Mouse (Mus musculus): Measurements from ENCODE around the gene Gnaq. TPM values are rescaled to one million over a fixed set of nuclear protein-coding genes. Genes with fewer than 3 reads are reported as not detected.
"Not testable (repeated sequence)": the region's sequence is repeated elsewhere in the genome, so short reads cannot be mapped to it uniquely, and the experiment has no call there.

Gnaq gene
- total RNA-seq, 2 experiments from 2014 or later, result 161 to 168 TPM

GRCm38 (mm10) chr19:16242708-16243107 is 110.1 kb downstream of the Gnaq start:
- DNase-seq (ENCODE audit: low spot score in 2 of 2), result no peak
- intact Hi-C loops (cut with DNase I), result no loop called here

GRCm38 (mm10) chr19:16249025-16249424 is 116.4 kb downstream of the Gnaq start:
- DNase-seq (ENCODE audit: low spot score in 2 of 2), result no peak
- intact Hi-C loops (cut with DNase I), result loop anchor here (1.0 kb wide), 1 partner anchor 116 kb away; no protein-coding TSS in a partner anchor

- no peak for DNase-seq (ENCODE audit: low spot score in 2 of 2)
- intact Hi-C loops (cut with DNase I), result no loop called here
Measured at GRCm38 (mm10) chr19:16250921-16251320, 118.3 kb downstream of the Gnaq start.

- DNase-seq (ENCODE audit: low spot score in 2 of 2), result no peak
- intact Hi-C loops (cut with DNase I), result no loop called here
Measured at GRCm38 (mm10) chr19:16251819-16252218, 119.2 kb downstream of the Gnaq start.

GRCm38 (mm10) chr19:16252696-16253095 is 120.1 kb downstream of the Gnaq start:
- intact Hi-C loops (cut with DNase I), result no loop called here
- no peak for DNase-seq (ENCODE audit: low spot score in 2 of 2)

GRCm38 (mm10) chr19:16254881-16255280 is 122.2 kb downstream of the Gnaq start:
- intact Hi-C loops (cut with DNase I), result no loop called here
- no peak for DNase-seq (ENCODE audit: low spot score in 2 of 2)

GRCm38 (mm10) chr19:16255294-16255693 is 122.7 kb downstream of the Gnaq start:
- DNase-seq (ENCODE audit: low spot score in 2 of 2), result no peak
- intact Hi-C loops (cut with DNase I), result no loop called here

- DNase-seq (ENCODE audit: low spot score in 2 of 2), result no peak
- intact Hi-C loops (cut with DNase I), result no loop called here
Measured at GRCm38 (mm10) chr19:16258766-16259355, 126.2 kb downstream of the Gnaq start.

GRCm38 (mm10) chr19:16259786-16260434 is 127.3 kb downstream of the Gnaq start:
- intact Hi-C loops (cut with DNase I), result no loop called here
- DNase-seq (ENCODE audit: low spot score in 2 of 2), result peak in 1 of 2 experiments; percentile 23

GRCm38 (mm10) chr19:16260435-16260832 is 127.8 kb downstream of the Gnaq start:
- intact Hi-C loops (cut with DNase I), result no loop called here
- DNase-seq (ENCODE audit: low spot score in 2 of 2), result no peak

- no peak for DNase-seq (ENCODE audit: low spot score in 2 of 2)
- intact Hi-C loops (cut with DNase I), result no loop called here
Measured at GRCm38 (mm10) chr19:16260973-16261372, 128.3 kb downstream of the Gnaq start.

GRCm38 (mm10) chr19:16261631-16262030 is 129.0 kb downstream of the Gnaq start:
- intact Hi-C loops (cut with DNase I), result no loop called here
- DNase-seq (ENCODE audit: low spot score in 2 of 2), result no peak

- DNase-seq (ENCODE audit: low spot score in 2 of 2), result peak; percentile 37 to 49
- intact Hi-C loops (cut with DNase I), result no loop called here
Measured at GRCm38 (mm10) chr19:16262340-16262739, 129.7 kb downstream of the Gnaq start.

GRCm38 (mm10) chr19:16267362-16267761 is 134.7 kb downstream of the Gnaq start:
- intact Hi-C loops (cut with DNase I); DNase-seq (ENCODE audit: low spot score in 2 of 2): not testable (repeated sequence)

- intact Hi-C loops (cut with DNase I), result no loop called here
- DNase-seq (ENCODE audit: low spot score in 2 of 2), result no peak
Measured at GRCm38 (mm10) chr19:16270236-16270635, 137.6 kb downstream of the Gnaq start.

GRCm38 (mm10) chr19:16271002-16271401 is 138.4 kb downstream of the Gnaq start:
- no peak for DNase-seq (ENCODE audit: low spot score in 2 of 2)
- intact Hi-C loops (cut with DNase I), result no loop called here

- DNase-seq (ENCODE audit: low spot score in 2 of 2), result no peak
- intact Hi-C loops (cut with DNase I), result no loop called here
Measured at GRCm38 (mm10) chr19:16273021-16273420, 140.4 kb downstream of the Gnaq start.

GRCm38 (mm10) chr19:16280231-16280630 is 147.6 kb downstream of the Gnaq start:
- no peak for DNase-seq (ENCODE audit: low spot score in 2 of 2)
- intact Hi-C loops (cut with DNase I), result no loop called here

- intact Hi-C loops (cut with DNase I), result no loop called here
- no peak for DNase-seq (ENCODE audit: low spot score in 2 of 2)
Measured at GRCm38 (mm10) chr19:16285051-16286028, 152.7 kb downstream of the Gnaq start.

- no peak for DNase-seq (ENCODE audit: low spot score in 2 of 2)
- intact Hi-C loops (cut with DNase I), result no loop called here
Measured at GRCm38 (mm10) chr19:16286451-16287175, 154.0 kb downstream of the Gnaq start.

All from left cerebral cortex, postnatal 36 days (tissue).